Mouse (Mus musculus) bone marrow macrophage, adult 2 months (primary cell): Measurements from ENCODE around the gene Slc9a3r1. TPM values are rescaled to one million over a fixed set of nuclear protein-coding genes. Genes with fewer than 3 reads are reported as not detected.

Experiments used
- H3K27ac ChIP-seq: 2 replicates; pipeline ENCODE4 v1.5.1; 2012; ENCODE audit warnings: low read depth, low read length; ENCODE audit not compliant: insufficient read depth
- H3K4me1 ChIP-seq: 2 replicates; pipeline ENCODE4 v1.6.1; 2012; ENCODE audit warnings: low read length; ENCODE audit not compliant: control insufficient read depth, insufficient read depth
- H3K4me3 ChIP-seq: 2 replicates; pipeline ENCODE4 v1.5.1; 2012; ENCODE audit warnings: mild to moderate bottlenecking, low read length, moderate library complexity; ENCODE audit not compliant: insufficient read depth
- CTCF ChIP-seq: IDR thresholded peaks from 2 replicates; pipeline ENCODE4 v1.5.1; 2012; ENCODE audit warnings: low read depth, mild to moderate bottlenecking, low read length, moderate library complexity
- POLR2A ChIP-seq: IDR thresholded peaks from 2 replicates; pipeline ENCODE4 v1.6.1; 2012; ENCODE audit warnings: mild to moderate bottlenecking, low read depth, low read length, borderline replicate concordance
- polyA plus RNA-seq: library from polyadenylated mRNA; stranded (reverse); fragments of >200 nt; gene quantifications from 2 replicates; pipeline ENCODE4 v1.2.4, GENCODE M21; 2012; ENCODE audit not compliant: missing spikeins, insufficient read depth, insufficient read length

The Slc9a3r1 gene
- polyA plus RNA-seq, 1 experiment: 76.2 TPM

DNA sequence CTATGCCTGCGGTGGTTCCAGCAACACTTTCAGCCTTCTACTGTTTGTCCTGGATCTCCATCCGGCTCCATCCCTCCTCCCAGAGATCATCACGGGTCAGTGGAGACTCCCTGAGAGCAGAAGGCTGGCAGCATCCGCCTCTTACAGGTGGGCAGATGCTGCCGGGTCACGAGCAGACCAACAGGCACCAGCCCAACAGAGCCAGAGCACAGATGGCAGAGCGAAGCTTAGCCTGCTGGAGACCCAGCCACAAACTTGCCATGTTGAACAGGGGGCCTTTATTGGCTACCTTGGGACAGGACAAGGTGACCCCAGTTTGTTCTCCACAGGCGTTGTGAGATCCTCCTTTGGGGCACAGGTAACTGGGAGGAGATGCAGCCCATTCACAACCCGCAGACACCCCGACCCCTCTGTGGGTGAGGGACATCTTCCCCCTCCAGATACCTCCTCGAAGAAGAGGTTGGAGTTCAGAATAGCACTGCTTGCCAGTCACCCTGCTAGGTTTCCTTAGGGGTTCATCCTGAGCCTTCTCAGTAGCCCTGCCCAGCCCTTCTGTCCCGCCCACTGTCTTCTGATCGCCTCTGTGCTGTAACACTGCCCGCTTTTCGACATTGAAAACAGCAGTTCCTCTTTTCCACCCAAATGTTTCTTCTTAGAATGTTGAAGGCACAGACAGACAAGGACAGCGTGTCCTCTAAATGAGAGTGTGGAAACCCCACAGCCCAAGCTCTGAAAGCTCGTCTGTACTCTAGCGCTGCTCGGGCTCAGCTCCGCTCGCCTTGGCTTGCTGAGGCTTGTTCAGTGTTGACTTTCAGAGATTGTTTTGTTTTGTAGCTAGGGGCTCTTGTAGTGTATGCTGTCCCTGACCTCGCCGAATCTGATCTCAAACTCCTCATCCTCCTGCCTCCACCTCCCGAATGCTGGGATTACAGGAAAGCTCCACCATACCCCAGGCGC is 45.9 kb downstream of the Slc9a3r1 start:
- TF ChIP-seq POLR2A (no peak), CTCF (no peak)
- peak overlapping the region; percentile 63 for H3K27ac ChIP-seq

DNA sequence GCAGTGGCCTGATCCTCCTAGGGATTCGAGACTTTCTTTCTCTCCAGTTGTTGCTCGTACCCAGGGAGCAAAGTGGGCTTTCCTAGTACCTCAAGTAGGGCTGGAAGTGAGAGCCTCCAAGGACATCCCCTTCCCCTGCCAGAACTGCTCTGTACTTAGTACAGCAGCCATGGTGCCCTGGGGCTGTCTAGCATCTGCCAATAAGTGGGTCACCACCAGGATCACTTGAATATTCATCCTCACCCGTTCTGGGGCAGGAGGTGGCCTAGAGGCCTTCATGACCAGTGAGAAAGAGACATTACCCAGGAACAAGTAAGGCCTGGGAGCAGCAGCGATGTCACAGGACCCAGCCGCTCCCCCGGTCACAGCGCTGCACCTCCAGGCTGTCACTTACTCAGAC is 46.8 kb downstream of the Slc9a3r1 start:
- TF ChIP-seq POLR2A (no peak), CTCF (no peak)
- H3K27ac ChIP-seq: peak overlapping the region; percentile 63
- peaks cover 13% of the 10 kb centered on the region for H3K4me1 ChIP-seq
- H3K4me3 ChIP-seq: no peak overlapping the region

More for the DNA sequence above, 45.9 kb downstream of the Slc9a3r1 start:
- peaks cover 13% of the 10 kb centered on the region for H3K4me1 ChIP-seq
- no peak overlapping the region for H3K4me3 ChIP-seq

DNA sequence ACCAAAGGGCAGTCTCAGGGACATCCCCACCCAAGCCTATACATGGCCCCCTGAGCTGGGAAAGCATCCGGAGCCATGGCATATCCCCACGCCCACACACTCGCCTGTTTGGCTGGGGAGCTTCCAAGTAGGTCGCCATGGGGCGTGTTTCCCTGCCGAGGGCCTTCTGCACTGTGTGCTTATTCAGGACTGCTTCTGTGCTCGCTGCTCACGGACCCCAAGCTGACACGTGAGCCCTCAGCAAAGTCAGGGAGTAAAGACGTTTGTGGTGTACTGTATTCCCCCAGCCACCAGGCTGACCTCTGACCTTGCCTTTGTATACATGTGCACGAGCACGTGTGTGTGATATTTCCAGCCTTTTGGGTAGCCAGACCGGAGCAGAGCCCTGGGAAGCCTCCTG is 49.0 kb downstream of the Slc9a3r1 start:
- peaks cover 13% of the 10 kb centered on the region for H3K4me1 ChIP-seq
- H3K4me3 ChIP-seq: no peak overlapping the region
- TF ChIP-seq POLR2A (no peak), CTCF (no peak)
- no peak overlapping the region for H3K27ac ChIP-seq

DNA sequence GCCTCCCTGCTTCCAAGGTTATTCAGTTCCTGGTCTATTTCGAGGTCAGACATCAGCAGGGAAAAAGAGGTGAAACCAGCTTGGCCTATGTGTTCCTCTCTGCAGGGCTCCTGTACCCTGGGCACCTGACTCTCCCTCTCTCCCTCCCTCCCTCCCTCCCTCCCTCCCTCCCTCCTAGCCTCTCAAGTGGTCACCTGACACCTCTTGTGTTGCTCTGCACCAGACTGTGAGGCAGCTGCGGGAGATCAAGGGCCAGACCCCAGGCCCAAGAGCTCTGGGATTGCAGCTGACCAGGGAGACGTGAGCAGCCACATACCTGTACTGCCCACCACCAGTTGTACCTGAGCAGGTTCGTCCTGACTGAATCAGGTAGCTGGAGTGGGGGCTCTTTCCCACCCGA is 52.0 kb downstream of the Slc9a3r1 start:
- Histone ChIP-seq H3K27ac (no peak overlapping the region), H3K4me1 (peaks cover 3% of the 10 kb centered on the region), H3K4me3 (no peak overlapping the region)
- TF ChIP-seq CTCF: no peak
- TF ChIP-seq POLR2A: no peak

DNA sequence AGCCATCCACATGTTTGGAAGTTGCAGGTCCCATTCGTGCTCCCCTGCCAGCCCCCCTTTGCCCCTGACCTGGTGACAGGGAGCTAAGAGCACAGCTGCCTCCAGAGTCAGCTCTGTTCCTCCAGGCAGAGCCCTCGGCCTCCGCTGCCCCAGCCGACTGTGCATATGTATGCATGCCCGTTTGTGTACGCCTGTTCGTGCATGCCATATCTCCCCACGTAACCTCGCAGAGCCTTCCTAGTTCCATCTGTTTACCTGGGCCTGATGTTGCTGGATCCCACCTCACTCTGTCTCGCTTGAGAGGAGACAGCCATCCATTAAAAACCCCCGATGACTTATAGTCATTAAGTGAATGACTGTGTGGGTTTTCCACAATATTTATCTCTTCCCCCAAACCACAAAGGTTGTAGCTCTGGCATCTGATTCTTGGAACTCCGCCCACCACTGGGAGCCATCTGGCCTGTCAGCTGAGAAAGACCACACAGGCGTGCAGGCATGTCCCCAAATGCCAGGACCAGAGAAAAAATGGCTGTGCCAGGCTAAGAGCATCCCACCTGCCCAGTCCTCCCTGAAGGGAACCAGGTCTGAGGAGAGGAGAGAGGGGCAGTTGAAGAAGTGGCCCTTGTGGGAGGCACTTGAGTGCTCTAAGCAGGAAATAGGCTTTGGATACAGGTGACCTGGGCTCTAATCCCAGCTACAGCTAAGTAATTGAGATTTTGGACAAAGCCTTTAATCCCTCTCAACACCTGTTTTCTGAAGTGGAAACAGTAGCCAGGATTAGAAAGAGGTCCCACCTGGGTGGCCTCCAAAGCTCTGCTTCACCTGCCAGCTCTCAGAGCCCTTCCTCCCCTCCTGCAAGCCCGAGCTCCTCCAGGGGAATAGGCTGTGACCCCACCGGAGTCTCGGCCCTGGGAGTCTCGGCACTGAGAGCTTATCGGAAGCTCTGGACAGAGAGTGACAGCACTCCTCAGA is 54.6 kb downstream of the Slc9a3r1 start:
- Histone ChIP-seq H3K4me3 (no peak overlapping the region), H3K27ac (no peak overlapping the region), H3K4me1 (0 out of 2 replicates have a peak, but pooled peaks cover 2% of the 10 kb centered on the region)
- no peak for TF ChIP-seq CTCF

DNA sequence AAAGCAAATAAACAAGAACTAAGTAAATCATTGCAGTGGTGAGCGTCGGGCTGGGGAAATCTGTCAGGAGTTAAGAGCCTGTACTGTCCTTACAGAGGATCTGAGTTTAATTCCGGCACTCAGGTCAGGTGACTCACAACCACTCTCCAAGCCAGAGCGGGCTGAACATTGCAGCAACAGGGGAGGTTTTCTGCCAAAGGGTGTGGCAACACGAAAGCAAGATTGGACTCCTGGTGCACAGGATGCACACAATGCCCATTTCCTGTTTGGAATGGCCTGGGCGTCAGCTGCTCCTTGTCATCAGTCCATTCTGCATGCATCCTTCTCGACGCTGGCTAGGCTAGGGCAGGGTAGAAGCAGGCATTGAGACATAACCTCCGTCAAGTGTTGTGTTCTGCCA is 56.1 kb downstream of the Slc9a3r1 start:
- no peak for TF ChIP-seq CTCF
- TF ChIP-seq POLR2A: no peak
- Histone ChIP-seq H3K27ac (no peak overlapping the region), H3K4me3 (no peak overlapping the region), H3K4me1 (0 out of 2 replicates have a peak, but pooled peaks cover 2% of the 10 kb centered on the region)

DNA sequence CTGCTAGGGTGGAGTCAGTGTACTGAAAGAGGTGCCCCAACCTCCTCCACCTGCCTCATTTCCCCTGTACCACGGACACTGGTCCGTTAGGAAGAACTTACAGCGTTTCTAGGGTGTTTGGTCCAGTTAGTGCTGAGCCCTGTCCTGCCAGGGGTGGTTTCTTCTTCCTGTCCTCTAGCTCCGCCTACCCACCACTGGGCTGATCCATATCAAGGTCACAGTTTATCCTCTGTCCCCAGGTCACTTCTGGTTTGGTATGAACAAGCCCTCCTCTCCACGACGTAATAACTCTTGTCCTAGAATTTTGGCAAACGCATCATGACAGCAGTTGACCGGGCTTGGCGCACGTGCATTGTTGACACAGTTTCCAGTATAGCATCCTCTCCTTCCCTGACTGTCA is 56.5 kb downstream of the Slc9a3r1 start:
- TF ChIP-seq POLR2A: no peak
- TF ChIP-seq CTCF: no peak
- H3K4me1 ChIP-seq: 0 out of 2 replicates have a peak, but pooled peaks cover 2% of the 10 kb centered on the region
- no peak overlapping the region for H3K4me3 ChIP-seq
- no peak overlapping the region for H3K27ac ChIP-seq

DNA sequence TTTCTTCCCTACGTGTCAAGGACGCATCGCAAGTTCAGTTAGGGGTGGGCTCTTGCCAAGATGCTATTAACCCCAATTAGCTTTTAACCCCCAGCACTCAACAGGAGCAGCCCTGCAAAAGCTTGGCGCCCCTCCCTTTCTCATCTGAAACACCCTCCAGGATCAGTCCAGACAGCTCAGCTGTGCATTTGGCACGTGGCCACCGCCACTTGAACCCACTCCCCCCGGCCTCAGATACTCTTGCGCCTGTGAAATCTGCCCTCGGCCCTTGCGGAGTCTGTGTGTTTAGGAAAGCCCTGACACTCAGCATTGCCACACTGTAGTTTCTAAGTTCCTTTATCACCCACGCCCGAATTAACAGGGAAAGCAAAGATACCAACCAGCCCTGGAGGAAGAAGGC is 58.9 kb downstream of the Slc9a3r1 start:
- Histone ChIP-seq H3K4me1 (0 out of 2 replicates have a peak, but pooled peaks cover 2% of the 10 kb centered on the region), H3K4me3 (no peak overlapping the region), H3K27ac (no peak overlapping the region)
- TF ChIP-seq CTCF: no peak

DNA sequence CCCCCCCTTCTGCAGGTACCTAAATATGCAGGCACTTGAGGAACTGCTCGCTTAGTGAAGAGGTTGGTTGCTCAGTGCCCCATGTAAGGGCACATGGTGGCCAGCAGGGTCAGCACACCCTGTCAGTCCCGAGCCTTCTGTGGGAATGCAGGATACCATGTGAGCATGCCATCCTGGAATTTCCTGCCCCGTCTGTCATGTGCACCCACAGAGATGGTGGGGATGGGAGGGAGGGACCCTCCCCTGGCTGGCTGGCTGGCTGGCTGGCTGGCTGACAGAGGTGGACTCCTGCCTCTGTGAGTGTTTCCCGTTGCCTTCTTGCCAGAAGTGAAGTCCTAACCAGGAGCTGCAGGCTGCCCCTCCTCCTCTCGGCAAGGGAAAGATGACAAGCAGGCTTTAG is 59.4 kb downstream of the Slc9a3r1 start:
- Histone ChIP-seq H3K27ac (no peak overlapping the region), H3K4me1 (0 out of 2 replicates have a peak, but pooled peaks cover 2% of the 10 kb centered on the region), H3K4me3 (no peak overlapping the region)
- TF ChIP-seq CTCF: no peak
- TF ChIP-seq POLR2A: no peak

DNA sequence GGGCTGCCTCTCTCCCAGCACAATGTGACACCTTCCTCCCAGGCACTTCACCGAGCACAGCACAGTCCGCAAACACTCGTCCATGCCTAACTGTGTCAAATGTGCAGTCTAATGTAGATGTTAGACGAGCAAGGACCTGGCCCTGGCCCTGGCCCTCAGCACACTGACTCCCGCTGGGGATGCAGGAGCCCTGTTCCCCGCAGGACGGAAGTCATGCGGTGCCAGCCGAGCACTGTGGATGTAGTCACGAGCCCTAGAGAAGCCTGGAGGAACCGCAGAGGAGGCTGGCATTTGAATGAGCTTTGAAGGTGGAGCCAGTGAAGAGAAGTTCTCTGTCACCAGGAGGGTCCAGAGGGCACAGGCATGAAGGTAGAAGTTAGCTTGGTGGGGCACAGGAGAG is 60.3 kb downstream of the Slc9a3r1 start:
- TF ChIP-seq POLR2A: no peak
- no peak for TF ChIP-seq CTCF
- Histone ChIP-seq H3K4me3 (no peak overlapping the region), H3K27ac (no peak overlapping the region), H3K4me1 (no peaks in the 10 kb centered on the region)
